Mouse (Mus musculus) CH12.LX (cell line): ENCODE measurements around the gene Rangrf. TPM values are rescaled to one million over a fixed set of nuclear protein-coding genes. Genes with fewer than 3 reads are reported as not detected.
"Not testable (repeated sequence)": the region's sequence is repeated elsewhere in the genome, so short reads cannot be mapped to it uniquely, and the experiment has no call there.

Experiments
- DNase-seq: peaks from one replicate; pipeline ENCODE4 v3.0.0-alpha.2; 2013; ENCODE audit errors: extremely low read depth
- H3K27ac ChIP-seq: 2 replicates; pipeline ENCODE4 v1.5.1; 2012; ENCODE audit warnings: low read depth, mild to moderate bottlenecking, control low read depth, moderate library complexity; ENCODE audit not compliant: insufficient read depth
- H3K27me3 ChIP-seq: replicated peaks from 2 replicates; pipeline ENCODE3; 2012; ENCODE audit warnings: inconsistent platforms
- H3K36me3 ChIP-seq, 2 experiments: replicated peaks in 1 of 2; 2 replicates each; pipeline versions ENCODE3 to v1.6.1; 2012; ENCODE audit warnings: inconsistent platforms in 1 of 2, low read length in 1 of 2, mild to moderate bottlenecking in 1 of 2, mixed read lengths in 1 of 2, moderate library complexity in 1 of 2; ENCODE audit not compliant: control insufficient read depth in 1 of 2, insufficient read depth in 1 of 2
- H3K4me1 ChIP-seq, 2 experiments: 2 replicates each; pipeline ENCODE4 v1.6.1; 2012; ENCODE audit warnings: inconsistent platforms in 1 of 2, moderate library complexity in 1 of 2; ENCODE audit not compliant: insufficient read depth in 2 of 2, control insufficient read depth in 1 of 2
- H3K4me2 ChIP-seq: 2 replicates; pipeline ENCODE4 v1.6.1; 2012; ENCODE audit warnings: low read depth, mild to moderate bottlenecking, control low read depth; ENCODE audit not compliant: poor library complexity, insufficient read depth, severe bottlenecking
- H3K4me3 ChIP-seq, 3 experiments: fragments of 150-350 bp in 1 of 3; sonication (generic) in 1 of 3; replicated peaks in 1 of 3; 2 replicates each; pipeline versions ENCODE3 to v1.5.1; 2011 to 2012; ENCODE audit warnings: low read depth in 2 of 3, low read length in 2 of 3, mild to moderate bottlenecking in 2 of 3, moderate library complexity in 2 of 3, control low read depth in 1 of 3, improper control_type of control experiment in 1 of 3, inconsistent platforms in 1 of 3, mixed read lengths in 1 of 3; ENCODE audit not compliant: poor library complexity in 1 of 3
- H3K79me2 ChIP-seq: replicated peaks from 2 replicates; pipeline ENCODE4 v1.6.1; 2012; ENCODE audit warnings: mild to moderate bottlenecking, moderate library complexity; ENCODE audit not compliant: control insufficient read depth, poor library complexity, insufficient read depth, severe bottlenecking; ENCODE audit errors: extremely low read depth
- H3K9ac ChIP-seq: 2 replicates; pipeline ENCODE4 v1.6.1; 2012; ENCODE audit warnings: low read depth, mild to moderate bottlenecking, control low read depth, moderate library complexity; ENCODE audit not compliant: insufficient read depth
- H3K9me3 ChIP-seq: replicated peaks from 2 replicates; pipeline ENCODE3; 2012; ENCODE audit warnings: low read length, inconsistent platforms, mixed read lengths
- BHLHE40 ChIP-seq: IDR thresholded peaks from 2 replicates; pipeline ENCODE4 v1.6.1; 2011; ENCODE audit warnings: mild to moderate bottlenecking, low read depth, low read length, improper control_type of control experiment
- CHD1 ChIP-seq: IDR thresholded peaks from 2 replicates; pipeline ENCODE4 v1.6.1; 2012; ENCODE audit warnings: low read depth, low read length, improper control_type of control experiment, inconsistent platforms
- CHD2 ChIP-seq: IDR thresholded peaks from 2 replicates; pipeline ENCODE4 v1.6.1; 2011; ENCODE audit warnings: low read length, improper control_type of control experiment
- CTCF ChIP-seq, 2 experiments: IDR thresholded peaks in 1 of 2; conservative IDR thresholded peaks in 1 of 2; 2 replicates each; pipeline ENCODE4 v1.5.1; 2011 to 2012; ENCODE audit warnings: low read depth in 2 of 2, low read length in 2 of 2, improper control_type of control experiment in 1 of 2, inconsistent platforms in 1 of 2, mild to moderate bottlenecking in 1 of 2, moderate library complexity in 1 of 2
- ELF1 ChIP-seq: IDR thresholded peaks from 2 replicates; pipeline ENCODE4 v1.6.1; 2014; ENCODE audit warnings: low read depth, mild to moderate bottlenecking, inconsistent platforms, low read length, improper control_type of control experiment
- GABPA ChIP-seq: IDR thresholded peaks from 2 replicates; pipeline ENCODE4 v1.6.1; 2012; ENCODE audit warnings: low read depth, low read length, improper control_type of control experiment, inconsistent platforms; ENCODE audit not compliant: insufficient replicate concordance
- HCFC1 ChIP-seq: IDR thresholded peaks from 2 replicates; pipeline ENCODE4 v1.6.1; 2012; ENCODE audit warnings: low read depth, mild to moderate bottlenecking, inconsistent platforms, low read length, improper control_type of control experiment
- IRF4 ChIP-seq: IDR thresholded peaks from 2 replicates; pipeline ENCODE4 v1.6.1; 2014; ENCODE audit warnings: low read depth, mild to moderate bottlenecking, inconsistent platforms, low read length, improper control_type of control experiment
- KAT2A ChIP-seq: IDR thresholded peaks from 2 replicates; pipeline ENCODE4 v1.6.1; 2012; ENCODE audit warnings: low read length, improper control_type of control experiment, inconsistent platforms; ENCODE audit not compliant: insufficient replicate concordance
- MAFK ChIP-seq: IDR thresholded peaks from 2 replicates; pipeline ENCODE4 v1.6.1; 2011; ENCODE audit warnings: low read length, improper control_type of control experiment; ENCODE audit not compliant: insufficient replicate concordance
- MAX ChIP-seq: IDR thresholded peaks from 2 replicates; pipeline ENCODE4 v1.6.1; 2011; ENCODE audit warnings: low read length, improper control_type of control experiment
- MEF2A ChIP-seq: IDR thresholded peaks from 2 replicates; pipeline ENCODE4 v1.6.1; 2014; ENCODE audit warnings: low read depth, mild to moderate bottlenecking, inconsistent platforms, low read length, improper control_type of control experiment, borderline replicate concordance
- MXI1 ChIP-seq: IDR thresholded peaks from 2 replicates; pipeline ENCODE4 v1.6.1; 2011; ENCODE audit warnings: mild to moderate bottlenecking, low read depth, low read length, improper control_type of control experiment
- MYC ChIP-seq: IDR thresholded peaks from 2 replicates; pipeline ENCODE4 v1.6.1; 2011; ENCODE audit warnings: low read depth, mild to moderate bottlenecking, improper control_type of control experiment, low read length
- NELFE ChIP-seq: IDR thresholded peaks from 2 replicates; pipeline ENCODE4 v1.6.1; 2011; ENCODE audit warnings: low read depth, low read length, improper control_type of control experiment
- POLR2AphosphoS2 ChIP-seq: IDR thresholded peaks from 2 replicates; pipeline ENCODE4 v1.6.1; 2011; ENCODE audit warnings: low read depth, low read length, improper control_type of control experiment
- RAD21 ChIP-seq: IDR thresholded peaks from 2 replicates; pipeline ENCODE4 v1.6.1; 2011; ENCODE audit warnings: low read depth, mild to moderate bottlenecking, low read length, improper control_type of control experiment, moderate library complexity
- RCOR1 ChIP-seq: conservative IDR thresholded peaks from 2 replicates; pipeline ENCODE4 v1.6.1; 2012; ENCODE audit warnings: low read depth, mild to moderate bottlenecking, inconsistent platforms, low read length, improper control_type of control experiment
- SIN3A ChIP-seq: IDR thresholded peaks from 2 replicates; pipeline ENCODE4 v1.6.1; 2012; ENCODE audit warnings: low read length, improper control_type of control experiment, inconsistent platforms
- TBP ChIP-seq: conservative IDR thresholded peaks from 2 replicates; pipeline ENCODE4 v1.6.1; 2011; ENCODE audit warnings: low read depth, low read length, improper control_type of control experiment
- UBTF ChIP-seq: IDR thresholded peaks from 2 replicates; pipeline ENCODE4 v1.6.1; 2012; ENCODE audit warnings: low read depth, mild to moderate bottlenecking, inconsistent platforms, low read length, improper control_type of control experiment, moderate library complexity
- USF1 ChIP-seq: IDR thresholded peaks from 2 replicates; pipeline ENCODE4 v1.6.1; 2014; ENCODE audit warnings: low read depth, mild to moderate bottlenecking, inconsistent platforms, low read length, improper control_type of control experiment
- USF2 ChIP-seq: conservative IDR thresholded peaks from 2 replicates; pipeline ENCODE4 v1.6.1; 2011; ENCODE audit warnings: low read depth, low read length, improper control_type of control experiment
- ZKSCAN1 ChIP-seq: IDR thresholded peaks from 2 replicates; pipeline ENCODE4 v1.6.1; 2012; ENCODE audit warnings: low read depth, inconsistent platforms, low read length, improper control_type of control experiment, borderline replicate concordance
- ZNF384 ChIP-seq: IDR thresholded peaks from 2 replicates; pipeline ENCODE4 v1.6.1; 2012; ENCODE audit warnings: low read depth, low read length, improper control_type of control experiment, inconsistent platforms
- dilution Hi-C: fragments of 300-500 bp; cut with MboI; formaldehyde crosslinking; loops from 2 replicates; pipeline ENCODE4 v1.14.3; 2020; ENCODE audit warnings: low sequenced_read_pairs; ENCODE audit not compliant: extremely low pct_unique_long_range_greater_than_20kb, extremely low pct_ligation_motif_present
- in situ Hi-C: fragments of 300-500 bp; cut with MboI; formaldehyde crosslinking; loops from 3 replicates; pipeline ENCODE4 v1.14.3; 2019; ENCODE audit warnings: low sequenced_read_pairs, low pct_ligation_motif_present, low pct_unique_long_range_greater_than_20kb, mixed read lengths
- polyA plus RNA-seq: library from polyadenylated mRNA; unstranded; fragments of >175 nt; gene quantifications from 2 replicates; pipeline ENCODE4 v1.2.1, GENCODE M21; 2012; ENCODE audit warnings: low read depth; ENCODE audit not compliant: insufficient read length
- total RNA-seq, 2 experiments: library from RNA; depleted of rRNA; stranded (reverse); fragments of 300-350 nt in 1 of 2; fragments of >200 nt in 1 of 2; gene quantifications; 2 replicates each; pipeline ENCODE4 v1.2.3; 2012 to 2014

Gene Rangrf
- total and polyA plus RNA-seq, 3 experiments, result 106 to 158 (median 111) TPM

GRCm38 (mm10) chr11:69011445-69011844 is 36.5 kb upstream of the Rangrf start:
- Histone ChIP-seq H3K4me1 (peaks cover 9 to 29% of the 10 kb centered on the region in 2 experiments), H3K4me3 (peak overlapping the region; percentile 63 to 73 (median 69)), H3K4me2 (peak overlapping the region; percentile 93), H3K9ac (peak overlapping the region; percentile 93), H3K79me2 (peaks cover 19% of the 10 kb centered on the region), H3K27ac (peak overlapping the region; percentile 92)
- H3K27me3 ChIP-seq, dilution Hi-C loops, H3K9me3 ChIP-seq, in situ Hi-C loops, H3K36me3 ChIP-seq: not testable (repeated sequence)
- DNase-seq, result peak; percentile 56
- TF ChIP-seq CTCF (conservative IDR thresholded peaks at IDR 0.05 in 1 of 2, IDR thresholded peaks at IDR 0.05 in 1 of 2; ENCODE audit: low read depth in 2 of 2, low read length in 2 of 2) (peak in 1 of 2 experiments; percentile 50; a peak in 2 of 4 replicates), CHD1 (peak; percentile 26; the same call in 1 of the 2 replicates), UBTF (0 out of 2 replicates have a peak, but pooled peaks have one; percentile 20), TBP (peak; percentile 94), ELF1 (peak; percentile 72; the same call in 1 of the 2 replicates), HCFC1 (peak; percentile 11; the same call in 1 of the 2 replicates)

- Histone ChIP-seq H3K27ac (peak overlapping the region; percentile 30; the same call in 1 of the 2 replicates), H3K9ac (peak overlapping the region; percentile 93), H3K4me1 (peaks cover 9 to 37% of the 10 kb centered on the region in 2 experiments), H3K4me3 (peak overlapping the region; percentile 31 to 73 (median 34)), H3K9me3 (no peaks in the 10 kb centered on the region), H3K36me3 (peaks cover 0 to 14% of the 10 kb centered on the region in 2 experiments), H3K79me2 (peaks cover 24% of the 10 kb centered on the region), H3K27me3 (no peaks in the 10 kb centered on the region), H3K4me2 (peak overlapping the region; percentile 93)
- TF ChIP-seq CHD1, result no peak; the same call in 1 of the 2 replicates
- no peak for TF ChIP-seq USF2
- peak; percentile 72; the same call in 1 of the 2 replicates for TF ChIP-seq BHLHE40
- no peak; the same call in 1 of the 2 replicates for TF ChIP-seq SIN3A
- no peak for TF ChIP-seq ZKSCAN1
- TF ChIP-seq NELFE, result no peak
- TF ChIP-seq KAT2A, result no peak
- TF ChIP-seq MEF2A, result no peak
- TF ChIP-seq UBTF, result no peak
- TF ChIP-seq MYC, result no peak
- no peak for TF ChIP-seq RCOR1
- TF ChIP-seq GABPA, result no peak
- TF ChIP-seq IRF4, result no peak
- TF ChIP-seq MAX, result no peak; the same call in 1 of the 2 replicates
- peak; percentile 92 for TF ChIP-seq TBP
- no peak for TF ChIP-seq USF1
- no peak for TF ChIP-seq MAFK
- TF ChIP-seq CHD2, result no peak
- no peak for TF ChIP-seq ZNF384
- TF ChIP-seq RAD21, result no peak
- TF ChIP-seq POLR2AphosphoS2, result no peak
- 0 out of 2 replicates have a peak, but pooled peaks have one; percentile 61 for TF ChIP-seq MXI1
- no peak for TF ChIP-seq CTCF (conservative IDR thresholded peaks at IDR 0.05 in 1 of 2, IDR thresholded peaks at IDR 0.05 in 1 of 2; ENCODE audit: low read depth in 2 of 2, low read length in 2 of 2)
- in situ Hi-C loops (no loop called here), dilution Hi-C loops (no loop called here)
- peak; percentile 54 for DNase-seq
Measured at GRCm38 (mm10) chr11:69010400-69011323, 35.7 kb upstream of the Rangrf start.
